Mouse (Mus musculus): Measurements from ENCODE around the gene Ptx4.

- TF ChIP-seq POLR2A (IDR thresholded peaks at IDR 0.05; ENCODE audit: insufficient read depth, low read depth, low read length) = no peak
- no peak for TF ChIP-seq CTCF (IDR thresholded peaks at IDR 0.05; ENCODE audit: insufficient read depth, low read depth, low read length)
Measured at GRCm38 (mm10) chr17:25080960-25081381, 39.6 kb upstream of the Ptx4 start.
